Mouse (Mus musculus) megakaryocyte, adult 5-6 weeks (primary cell): ENCODE data around the gene Mrnip. TPM values are rescaled to one million over a fixed set of nuclear protein-coding genes. Genes with fewer than 3 reads are reported as not detected.

Experiments
- ATAC-seq: 2 replicates; pipeline ENCODE4 v1.8.0; 2016; ENCODE audit warnings: mild to moderate bottlenecking, inconsistent platforms; ENCODE audit not compliant: poor library complexity, severe bottlenecking
- total RNA-seq, 2 experiments: library from RNA; stranded (forward) in 1 of 2; stranded (reverse) in 1 of 2; fragments of 153-499, 151-499 nt in 1 of 2; fragments of 221-1000, 200-1000 nt in 1 of 2; gene quantifications; 2 replicates each; pipeline versions ENCODE4 v1.2.3 to v1.2.4; 2015 to 2017

The Mrnip gene
- 7.6 and 9.2 TPM in 2 replicates for total RNA-seq (2015)
- total RNA-seq (2017) = 7.5 and 11.6 TPM in 2 replicates

DNA sequence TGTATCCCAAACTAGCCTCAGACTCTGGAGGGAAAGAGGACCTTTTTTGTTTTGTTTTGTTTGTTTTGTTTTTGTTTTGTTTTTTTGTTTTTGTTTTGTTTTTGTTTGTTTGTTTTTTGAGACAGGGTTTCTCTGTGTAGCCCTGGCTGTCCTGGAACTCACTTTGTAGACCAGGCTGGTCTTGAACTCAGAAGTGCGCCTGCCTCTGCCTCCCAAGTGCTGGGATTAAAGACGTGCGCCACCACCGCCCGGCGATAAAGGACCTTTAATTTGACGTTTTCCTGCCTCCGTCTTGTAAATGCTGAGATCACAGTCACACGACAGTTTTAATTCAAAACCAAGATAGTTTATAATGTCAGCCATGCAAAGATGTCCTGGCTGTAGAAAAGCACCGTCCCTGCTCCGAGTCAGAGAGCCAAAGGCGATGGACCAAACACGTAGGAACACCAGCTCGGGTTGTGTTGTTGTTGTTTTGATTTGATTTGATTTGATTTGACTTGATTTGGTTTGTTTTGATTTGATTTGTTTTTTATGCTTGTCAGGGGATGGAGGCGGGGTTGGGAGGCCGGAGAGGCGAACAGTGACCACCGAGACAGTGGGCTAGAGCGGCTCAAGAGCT lies at the start of gene Mrnip:
Mrnip (plus strand) TSS at position 334 of the 619 bp plus-strand sequence.
- peak; percentile 28 for ATAC-seq

DNA sequence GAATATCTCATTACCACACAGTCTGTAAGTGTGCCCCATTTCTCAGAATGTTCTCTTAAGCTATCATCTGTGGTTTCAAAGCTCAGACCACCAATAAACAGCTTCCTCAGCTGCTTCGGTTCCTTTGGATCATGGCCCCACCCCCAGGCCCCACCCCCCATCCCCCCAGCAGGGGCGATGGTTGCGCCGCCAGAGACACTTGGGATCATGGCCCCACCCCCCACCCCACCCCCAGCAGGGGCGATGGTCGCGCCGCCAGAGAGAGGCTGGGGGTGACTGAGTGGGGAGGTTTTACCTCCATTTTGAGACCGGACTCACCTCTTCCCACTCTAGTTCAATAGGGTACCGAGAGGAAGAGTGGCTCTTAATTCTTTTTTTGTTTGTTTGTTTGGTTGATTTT lies 46.5 kb upstream of the Mrnip start:
- no peak for ATAC-seq

DNA sequence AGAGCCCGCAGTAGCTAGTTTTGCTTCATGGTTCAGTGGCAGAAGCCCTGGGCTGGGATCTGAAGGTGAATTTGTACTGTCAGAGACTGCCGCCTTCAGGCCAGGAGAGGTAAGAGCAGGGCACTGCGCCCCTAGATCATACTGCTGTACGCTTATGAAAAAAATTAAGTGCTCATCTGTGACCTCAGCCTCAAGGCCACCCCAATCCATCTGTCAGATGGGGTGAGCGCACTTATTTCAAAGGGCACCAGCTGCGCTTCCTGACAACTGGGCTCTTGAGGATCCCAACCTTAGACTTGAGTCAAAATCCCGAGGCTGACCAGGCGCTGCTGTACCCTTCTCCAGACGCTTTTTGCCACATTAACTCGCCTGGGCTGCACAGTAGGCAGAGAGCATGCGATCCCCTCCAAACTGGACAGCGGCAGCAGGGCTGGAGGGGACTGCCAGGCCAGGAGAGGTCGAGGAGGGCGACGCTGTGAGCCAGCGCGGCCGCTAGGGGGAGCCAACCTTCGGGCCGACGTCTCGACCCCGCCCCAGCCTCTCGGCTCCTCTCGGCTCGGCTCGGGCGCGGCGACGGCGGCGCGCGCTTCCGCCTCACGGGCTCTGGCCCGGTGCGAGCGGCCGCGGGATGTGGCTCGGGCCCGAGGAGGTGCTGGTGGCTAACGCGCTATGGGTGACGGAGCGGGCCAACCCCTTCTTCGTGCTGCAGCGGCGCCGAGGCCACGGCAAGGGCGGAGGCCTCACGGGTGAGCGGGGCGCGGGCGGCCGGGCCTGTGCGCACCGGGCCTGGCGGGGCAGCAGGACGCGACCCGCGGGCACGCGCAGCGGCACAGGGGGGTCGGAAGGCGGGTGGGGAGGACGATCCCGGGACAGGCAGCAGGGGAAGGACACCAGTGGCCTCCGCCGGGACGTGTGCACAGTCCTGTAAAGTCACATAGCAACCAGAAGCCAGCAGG lies 43.2 kb upstream of the Mrnip start, which contains the start of gene Tbc1d9b:
Tbc1d9b (plus strand) TSS at position 586 of the 956 bp plus-strand sequence.
- peak; percentile 89 for ATAC-seq

DNA sequence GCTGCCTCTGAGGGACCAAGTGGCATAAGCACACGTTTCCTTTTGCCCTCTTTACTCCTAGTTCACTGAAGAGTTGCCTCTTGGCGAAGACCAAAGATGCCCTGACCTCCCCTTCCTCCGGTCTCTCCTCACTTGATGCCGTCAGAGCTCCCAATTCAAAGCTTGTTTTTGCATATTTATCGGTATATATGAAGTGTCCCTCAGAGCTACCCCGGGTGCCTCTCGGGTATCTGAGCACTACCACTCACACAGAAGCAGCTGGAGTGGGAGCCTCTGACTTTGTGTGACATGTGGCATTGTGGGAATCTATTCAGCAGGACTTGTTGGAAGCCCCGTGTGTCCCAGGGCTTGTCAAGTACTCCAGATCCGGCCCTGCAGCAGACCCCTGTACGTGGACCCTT lies 42.4 kb upstream of the Mrnip start:
- ATAC-seq = no peak

DNA sequence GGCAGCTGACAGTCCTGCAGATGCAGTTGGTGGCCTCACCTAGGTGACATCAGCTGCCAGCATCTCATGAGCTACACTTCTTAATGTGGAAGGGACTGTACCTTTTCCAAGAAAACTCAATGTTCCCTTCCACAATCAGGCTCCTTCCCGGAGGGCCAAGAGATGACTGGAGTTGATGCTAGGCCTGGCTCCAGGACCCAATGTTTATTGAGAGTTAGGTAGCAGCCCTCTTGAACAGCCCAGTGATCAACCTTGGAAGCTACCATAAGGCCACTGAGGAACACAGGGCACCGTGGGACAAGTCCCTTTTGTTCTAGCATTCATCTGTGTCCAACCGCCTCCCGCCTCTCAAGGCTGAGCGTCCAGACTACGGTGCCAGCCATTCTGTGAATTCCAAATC lies 42.0 kb upstream of the Mrnip start:
- no peak for ATAC-seq

DNA sequence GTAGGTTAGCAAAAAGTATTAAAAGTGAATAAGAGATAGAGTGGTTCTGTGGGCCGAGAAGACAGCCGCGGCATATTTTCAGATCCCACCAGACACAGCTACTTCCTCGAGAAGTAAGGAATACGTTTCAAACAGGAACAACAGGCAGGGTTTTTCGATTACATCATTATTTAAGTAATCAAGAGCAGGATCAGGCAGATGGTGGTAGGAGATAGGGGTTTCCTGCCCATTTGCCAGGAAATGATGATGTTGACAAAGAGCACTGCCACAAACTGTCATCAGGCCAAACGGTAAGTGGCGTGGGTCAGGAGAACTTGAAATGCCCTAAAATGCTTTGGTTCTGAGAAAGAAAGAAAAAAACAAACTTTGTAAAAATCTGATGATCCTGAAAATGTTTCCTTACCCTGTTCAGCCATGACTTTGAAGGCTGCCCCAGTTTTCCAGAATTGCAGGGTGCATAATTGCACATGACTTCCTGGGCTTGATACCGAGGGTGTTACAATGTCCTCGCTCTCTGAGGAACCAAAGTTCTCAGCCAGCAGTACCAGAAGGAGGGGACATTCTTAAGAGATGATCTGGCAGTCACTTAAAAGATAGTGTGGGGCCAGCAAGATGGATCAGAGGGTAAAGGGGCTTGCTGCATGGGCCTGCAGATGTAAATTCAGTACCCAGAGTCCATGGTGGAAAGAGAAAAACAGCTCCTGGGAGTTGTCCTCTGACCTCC lies 39.9 kb upstream of the Mrnip start:
- ATAC-seq = peak; percentile 34

DNA sequence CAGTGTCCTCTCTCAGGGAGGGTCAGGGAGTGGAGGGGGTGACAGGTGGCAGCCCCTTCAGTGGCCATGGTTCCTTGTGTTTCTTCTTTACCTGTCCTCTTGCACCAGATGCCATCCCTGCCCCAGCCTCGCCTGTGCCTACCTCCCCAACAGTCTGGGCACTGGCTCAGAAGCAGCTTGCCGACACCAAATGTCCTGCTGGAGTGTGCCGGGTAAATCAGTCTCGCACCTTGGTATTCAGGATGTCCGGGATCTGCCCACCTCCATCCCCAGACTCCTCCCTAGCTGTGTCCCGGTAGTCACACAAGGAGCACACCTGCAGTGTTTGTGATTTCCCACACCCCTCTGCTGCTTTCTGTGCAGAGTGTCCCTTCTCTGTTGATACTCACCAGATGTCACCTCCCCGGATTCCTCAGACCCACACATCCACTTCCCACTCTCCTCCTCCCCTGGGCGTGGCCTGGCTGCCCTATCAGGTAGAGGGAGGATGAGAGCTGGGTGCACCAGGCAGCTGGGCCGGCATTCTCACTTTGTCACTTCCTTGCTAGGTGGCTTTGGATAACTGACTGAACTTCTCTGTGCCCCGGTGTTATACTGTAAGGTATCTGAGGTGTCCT lies 35.9 kb upstream of the Mrnip start:
- no peak for ATAC-seq

DNA sequence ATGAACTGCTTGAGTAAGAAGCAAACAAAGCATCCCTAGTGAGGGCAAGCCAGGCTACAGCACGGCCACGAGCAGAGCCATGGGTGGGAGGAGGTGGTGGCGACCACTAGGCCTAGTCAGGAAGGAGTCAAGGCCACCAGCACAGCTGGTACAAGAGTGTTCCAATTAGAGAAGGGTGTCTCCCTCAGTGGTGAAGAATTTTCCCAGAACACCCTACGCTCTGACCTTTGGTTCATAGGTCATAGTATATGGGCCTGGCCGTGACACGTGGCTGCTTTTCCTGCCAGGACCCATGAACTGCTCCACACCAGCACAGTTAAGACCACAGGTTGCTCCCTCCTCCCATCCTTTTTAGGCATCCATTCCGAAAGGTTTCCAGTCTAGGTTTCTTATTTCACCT lies 34.7 kb upstream of the Mrnip start:
- ATAC-seq = no peak

DNA sequence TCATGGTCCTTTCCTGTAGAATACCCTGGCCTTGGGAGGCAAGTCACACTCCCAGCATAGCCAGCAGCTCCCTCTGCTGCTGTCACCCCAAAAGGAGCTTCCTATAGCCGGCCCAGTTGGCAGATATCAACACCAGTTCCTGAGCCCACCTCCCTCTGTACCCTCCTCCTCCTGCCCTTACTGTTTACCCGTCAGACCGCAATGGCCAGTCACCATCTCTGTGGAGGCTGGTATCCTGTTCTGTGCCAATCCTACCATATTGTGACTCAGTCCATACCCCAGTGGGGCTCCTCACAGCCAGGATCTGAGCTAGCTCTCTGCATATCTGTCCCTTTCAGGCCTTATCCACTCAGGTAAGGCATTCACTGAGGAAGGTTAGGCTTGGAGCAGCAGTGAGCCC lies 28.7 kb upstream of the Mrnip start:
- no peak for ATAC-seq

DNA sequence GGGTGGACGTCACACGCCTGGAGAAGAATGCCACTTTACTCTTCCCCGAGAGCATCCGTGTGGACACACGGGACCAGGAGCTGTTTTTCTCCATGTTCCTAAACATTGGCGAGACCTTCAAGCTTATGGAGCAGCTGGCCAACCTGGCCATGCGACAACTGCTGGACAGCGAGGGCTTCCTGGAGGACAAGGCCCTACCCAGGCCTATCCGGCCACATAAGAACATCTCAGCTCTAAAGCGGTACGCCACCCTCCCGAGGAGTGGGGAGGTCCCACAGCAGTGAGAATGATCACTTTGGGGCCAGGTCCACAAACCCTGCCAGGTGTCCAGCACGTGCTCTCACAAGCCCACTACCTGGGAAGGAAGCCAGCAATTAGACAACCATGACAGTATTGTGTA lies 28.1 kb upstream of the Mrnip start:
- ATAC-seq = no peak

DNA sequence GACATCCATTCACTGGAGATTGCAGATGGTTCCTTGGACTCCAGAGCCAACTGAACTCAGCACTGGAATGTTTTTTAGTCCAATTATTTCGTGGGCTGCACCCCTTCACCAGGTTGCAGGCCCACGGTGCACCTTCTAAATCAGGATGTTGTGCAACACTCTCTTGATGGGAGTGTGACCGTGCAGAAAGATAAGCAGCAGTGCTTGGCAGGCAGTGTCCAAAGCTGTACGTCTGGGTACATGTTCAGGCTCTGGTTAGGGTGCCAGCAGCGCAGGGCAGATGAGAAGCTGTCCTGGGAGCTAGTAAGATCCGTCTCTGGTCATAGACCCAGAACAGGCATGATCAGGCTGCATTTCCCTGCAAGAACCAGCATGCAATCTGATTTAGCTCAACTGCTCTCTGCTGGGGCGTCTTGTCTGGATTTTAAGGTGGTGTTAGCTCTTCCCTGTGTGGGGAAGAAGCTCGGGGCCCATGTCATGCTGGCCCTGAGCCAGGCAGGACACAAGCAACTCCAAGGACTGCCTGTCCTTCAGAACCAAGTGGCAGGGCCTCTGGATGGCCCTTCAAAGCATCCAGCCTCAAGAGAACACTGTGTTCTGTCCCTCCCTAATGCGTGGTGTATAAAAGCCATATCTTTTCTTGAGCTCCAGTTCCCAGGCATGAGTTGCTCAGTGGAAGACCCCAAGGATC lies 26.8 kb upstream of the Mrnip start:
- 0 out of 2 replicates have a peak, but pooled peaks have one; percentile 38 for ATAC-seq

DNA sequence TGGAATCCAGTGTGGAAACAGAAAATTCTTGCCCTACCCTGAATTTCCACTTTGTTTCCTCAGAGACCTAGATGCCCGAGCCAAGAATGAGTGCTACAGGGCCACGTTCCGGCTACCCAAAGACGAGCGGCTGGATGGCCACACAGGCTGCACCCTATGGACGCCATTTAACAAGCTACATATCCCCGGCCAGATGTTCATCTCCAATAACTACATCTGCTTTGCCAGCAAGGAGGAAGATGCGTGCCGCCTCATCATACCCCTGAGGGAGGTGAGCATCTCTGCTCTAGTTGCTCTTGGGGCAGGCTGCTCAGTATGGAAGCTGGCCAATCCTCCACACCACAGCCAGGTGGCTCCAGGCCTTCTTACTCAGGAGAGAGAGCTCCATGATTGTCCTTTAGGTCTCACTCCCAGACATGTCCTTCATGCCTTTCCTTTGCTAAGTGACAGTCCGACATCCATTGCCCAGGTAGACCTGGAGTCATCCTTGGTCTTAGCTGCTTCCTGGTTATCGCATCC lies 26.2 kb upstream of the Mrnip start:
- ATAC-seq = no peak

DNA sequence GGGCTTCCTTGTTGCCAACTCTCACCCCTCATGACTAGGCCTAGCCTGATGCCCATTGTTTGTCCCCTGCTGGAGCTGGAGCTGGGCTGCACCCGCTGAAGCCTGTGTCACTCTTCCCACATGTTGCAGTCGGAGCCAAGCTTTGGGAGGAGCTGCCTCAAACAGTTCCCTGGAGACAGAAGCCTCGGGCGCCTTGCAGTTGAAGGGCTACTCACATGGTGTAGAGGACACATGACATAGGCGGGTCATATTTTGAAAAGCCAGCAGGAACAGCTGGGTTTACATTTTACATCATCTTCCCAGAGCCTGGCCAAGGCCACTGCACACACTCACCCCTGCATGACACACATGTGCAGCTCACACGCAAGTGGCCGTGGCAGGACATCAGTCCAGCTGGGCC lies 25.0 kb upstream of the Mrnip start:
- no peak; the same call in 1 of the 2 replicates for ATAC-seq

DNA sequence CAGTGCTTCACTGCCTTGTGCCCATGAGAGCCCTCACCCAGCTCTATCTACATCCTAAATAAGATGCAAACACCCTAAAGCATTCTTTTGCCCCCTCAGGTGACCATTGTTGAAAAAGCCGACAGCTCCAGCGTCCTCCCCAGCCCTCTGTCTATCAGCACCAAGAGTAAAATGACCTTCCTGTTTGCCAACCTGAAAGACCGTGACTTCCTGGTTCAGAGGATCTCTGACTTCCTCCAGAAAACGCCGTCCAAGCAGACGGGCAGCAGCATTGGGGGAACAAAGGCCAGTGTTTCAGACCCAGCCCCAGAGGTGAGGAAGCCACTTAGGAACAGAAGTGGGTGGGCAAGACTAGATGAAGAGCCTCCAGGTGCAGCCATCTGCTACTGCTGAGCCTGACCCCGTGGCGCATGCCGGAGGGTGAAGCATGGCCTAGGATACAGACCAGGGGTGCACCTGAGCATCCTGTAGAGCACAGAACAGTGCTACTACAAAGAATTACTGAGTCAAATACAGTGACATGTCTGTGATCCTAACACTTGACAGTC lies 24.6 kb upstream of the Mrnip start:
- peak; percentile 82 for ATAC-seq

DNA sequence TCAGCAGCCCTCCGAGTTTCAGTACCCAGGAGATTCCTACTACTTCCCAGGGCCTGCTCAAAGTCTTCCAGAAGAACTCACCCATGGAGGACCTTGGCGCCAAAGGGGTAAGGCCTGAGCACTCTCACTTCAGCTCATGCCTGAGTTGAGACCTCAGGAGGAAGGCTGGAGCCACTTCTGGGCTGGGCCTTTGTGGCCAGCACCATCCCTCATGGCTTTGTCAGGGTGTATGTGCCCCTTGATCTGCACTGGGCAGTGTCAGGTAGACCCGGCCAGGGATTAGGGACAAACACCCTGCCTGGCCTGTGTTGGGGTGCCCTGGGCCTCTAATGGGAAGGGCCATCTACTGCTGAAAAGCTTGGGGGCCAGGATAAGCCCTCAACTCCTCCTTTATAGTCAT lies 22.9 kb upstream of the Mrnip start:
- ATAC-seq = no peak

DNA sequence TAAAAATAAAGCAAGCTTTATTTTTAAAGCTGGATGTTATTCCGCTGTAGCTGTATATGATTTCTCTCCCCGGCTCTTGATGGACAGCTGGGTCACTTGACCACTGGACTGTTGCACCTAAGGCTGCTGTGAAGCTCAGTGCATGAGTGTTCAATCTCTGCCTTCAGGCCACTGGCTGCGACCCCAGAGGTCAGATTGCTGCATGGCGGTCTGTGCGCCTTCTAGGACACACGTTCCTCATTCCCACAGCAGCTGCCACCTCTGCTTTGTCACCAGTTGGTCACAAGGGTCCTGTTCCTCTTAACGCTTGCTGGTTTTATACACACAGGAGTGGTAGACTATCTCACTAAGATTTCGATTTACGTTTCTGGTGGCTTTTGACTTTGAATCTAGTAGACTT lies 20.1 kb upstream of the Mrnip start:
- ATAC-seq = no peak

DNA sequence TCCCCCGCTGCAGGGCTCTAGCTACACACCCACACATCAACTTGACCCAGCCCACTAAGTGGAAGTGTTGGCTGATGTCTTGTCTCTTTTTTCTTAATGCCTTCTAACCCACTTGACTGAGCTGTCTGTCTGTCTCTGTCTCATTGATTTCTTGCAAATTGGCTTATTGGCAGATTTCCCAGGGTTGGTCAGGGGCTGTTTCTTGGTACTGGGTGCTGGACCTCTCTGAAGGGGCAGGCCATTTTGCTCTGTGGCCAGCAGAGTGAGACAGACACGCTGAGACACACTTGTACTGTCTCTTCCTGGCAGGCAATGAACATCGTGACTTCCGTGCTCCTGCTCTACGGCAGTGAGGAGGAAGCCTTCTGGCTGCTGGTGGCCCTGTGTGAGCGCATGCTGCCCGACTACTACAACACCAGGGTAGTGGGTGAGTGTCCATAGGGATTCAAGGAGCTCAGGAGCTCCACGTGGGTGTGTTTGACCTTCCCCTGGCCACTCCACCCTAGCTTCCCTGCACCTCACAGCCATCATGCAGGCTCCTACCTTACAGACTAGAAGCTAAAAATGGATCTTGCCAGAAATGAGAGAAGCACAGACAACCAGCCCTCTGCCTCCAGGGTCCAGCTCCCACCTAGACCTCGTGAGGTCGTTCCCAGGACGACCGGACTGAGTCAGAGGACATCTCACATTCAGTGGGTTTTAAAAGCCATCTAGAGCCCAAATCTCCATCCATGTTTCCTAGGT lies 19.3 kb upstream of the Mrnip start:
- ATAC-seq = no peak

DNA sequence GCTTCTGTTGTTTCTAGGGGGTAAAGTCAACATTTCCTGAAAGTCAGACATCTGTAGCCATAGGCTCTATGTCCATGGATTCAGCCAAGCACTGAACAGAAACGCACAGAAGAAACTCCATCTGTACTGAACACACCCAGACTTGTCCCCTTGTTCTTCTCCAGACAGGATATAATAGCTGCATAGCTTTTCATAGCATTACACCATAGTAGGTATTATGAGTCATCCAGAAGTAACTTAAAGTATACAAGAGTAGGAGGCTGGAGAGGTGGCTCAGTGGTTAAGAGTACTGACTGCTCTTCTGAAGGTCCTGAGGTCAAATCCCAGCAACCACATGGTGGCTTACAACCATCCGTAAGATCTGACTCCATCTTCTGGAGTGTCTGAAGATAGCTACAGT lies 18.5 kb upstream of the Mrnip start:
- ATAC-seq = no peak

DNA sequence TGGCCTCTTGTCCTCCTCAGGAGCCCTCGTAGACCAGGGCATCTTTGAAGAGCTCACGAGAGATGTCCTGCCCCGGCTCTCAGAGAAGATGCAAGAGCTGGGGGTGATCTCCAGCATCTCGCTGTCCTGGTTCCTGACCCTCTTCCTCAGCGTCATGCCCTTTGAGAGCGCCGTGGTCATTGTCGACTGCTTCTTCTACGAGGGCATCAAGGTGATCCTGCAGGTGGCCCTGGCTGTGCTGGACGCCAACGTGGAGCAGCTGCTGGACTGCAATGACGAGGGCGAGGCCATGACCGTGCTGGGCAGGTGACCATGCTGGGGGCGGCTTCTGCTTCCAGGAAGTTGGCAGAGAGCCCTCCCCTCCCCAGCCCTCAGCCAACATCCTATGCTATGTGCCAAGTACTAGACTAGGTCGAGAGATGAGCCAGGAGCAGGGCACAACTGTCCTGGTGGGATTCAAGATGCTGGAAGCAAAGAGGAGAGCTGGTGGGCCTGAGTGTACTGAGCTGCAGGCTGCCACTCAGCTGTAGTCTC lies 17.5 kb upstream of the Mrnip start:
- no peak for ATAC-seq
